Comparison of ENCODE assay signal across 21 mouse cellular contexts in the genomic region with DNA sequence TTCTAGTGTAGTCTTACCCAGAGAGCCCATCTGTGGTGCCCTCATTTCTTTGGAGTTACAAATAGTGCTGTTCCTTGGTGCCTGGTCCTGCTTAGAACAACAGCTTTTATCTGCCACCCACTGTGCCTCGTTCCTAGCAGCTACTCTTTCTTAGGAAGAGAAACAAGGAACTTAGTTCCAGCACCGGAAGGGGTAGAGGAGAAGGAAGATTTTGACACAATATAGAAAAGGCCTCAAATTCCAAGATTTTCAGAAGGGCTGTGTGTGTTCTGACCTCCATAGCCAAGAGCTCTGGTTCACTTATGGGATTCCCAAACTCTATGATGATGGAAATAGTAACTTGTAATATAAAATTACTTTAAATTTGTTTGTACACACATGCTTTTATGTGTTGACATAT. TPM values are rescaled to one million over a fixed set of nuclear protein-coding genes. Genes with fewer than 3 reads are reported as not detected.
"Had no signal": no experiment of that assay in that cellular context is flagged by ENCODE, and none has a peak within 500 bp of the region (broad histone marks: within the 10 kb centered on the region; RNA-seq: fewer than 3 reads in every experiment).

Cd209e (minus strand) TSS at position 101 of the 400 bp plus-strand sequence.

- DNase-seq: left cerebral cortex, postnatal 4 days; liver; liver, embryonic 13.5 days; liver, postnatal 0 days; lung, adult 18-20 months; lung, adult 2 months; lung, embryonic 14.5 days; lung, postnatal 10 days; lung, postnatal 14 days; lung, postnatal 36 days; lung, postnatal 4 days; midbrain, embryonic 14.5 days had no signal

RNA-seq across cellular contexts. Expression of gene Cd209e, which starts in this region (rescaled TPM):
- total RNA-seq: left cerebral cortex, postnatal 10 days; left cerebral cortex, postnatal 14 days; left cerebral cortex, postnatal 25 days; left cerebral cortex, postnatal 36 days; left cerebral cortex, postnatal 4 days; liver, adult 2 months; megakaryocyte progenitor cell, adult 5-6 weeks; megakaryocyte-erythroid progenitor cell, adult 5-6 weeks; midbrain, postnatal 0 days; monocyte, adult 5-6 weeks had no signal
